Mouse (Mus musculus): ENCODE measurements at regions not wholly inside any gene's neighbourhood (a gene's known extent, or its start where the extent isn't known, plus 50 kb on each side); places are given as distances from the start of the nearest gene placed in this dataset.

GRCm38 (mm10) chr13:16769848-16770422, 758.3 kb downstream of the Inhba start:
- TF ChIP-seq POLR2A (IDR thresholded peaks at IDR 0.05; ENCODE audit: insufficient read length, low read depth), result no peak
- no peak for TF ChIP-seq CEBPB (IDR thresholded peaks at IDR 0.05; ENCODE audit: insufficient read depth, poor library complexity, severe bottlenecking)
- TF ChIP-seq TCF12 (IDR thresholded peaks at IDR 0.05; ENCODE audit: insufficient read depth, poor library complexity, severe bottlenecking), result no peak
- no peak for TF ChIP-seq MYOD1 (IDR thresholded peaks at IDR 0.05; ENCODE audit: control insufficient read depth in 1 of 3, insufficient read length in 2 of 3, low read depth in 2 of 3)
- TF ChIP-seq MAX (IDR thresholded peaks at IDR 0.05; ENCODE audit: low read depth), result no peak
- no peak for TF ChIP-seq MYOG (IDR thresholded peaks at IDR 0.05; ENCODE audit: control insufficient read depth in 1 of 3, insufficient read depth in 1 of 3, insufficient read length in 2 of 3, low read depth in 2 of 3)
- no peak for TF ChIP-seq POLR2AphosphoS2 (IDR thresholded peaks at IDR 0.05; ENCODE audit: insufficient read length, low read depth)
